In genomic region chr12:47700190-47700589, GRCm38 (mm10) we compare ENCODE assay signal across 28 mouse cellular contexts.
"Had no signal": no experiment of that assay in that cellular context is flagged by ENCODE, and none has a peak within 500 bp of the region (broad histone marks: within the 10 kb centered on the region; RNA-seq: fewer than 3 reads in every experiment).

No protein-coding gene starts in this region.

- H3K36me3 ChIP-seq: embryonic facial prominence, embryonic 10.5 days; embryonic facial prominence, embryonic 12.5 days; embryonic facial prominence, embryonic 13.5 days; embryonic facial prominence, embryonic 15.5 days; forebrain, embryonic 10.5 days; forebrain, embryonic 12.5 days; forebrain, embryonic 15.5 days; heart, embryonic 10.5 days had no signal

- H3K9ac ChIP-seq: embryonic facial prominence, embryonic 12.5 days; embryonic facial prominence, embryonic 13.5 days; embryonic facial prominence, embryonic 15.5 days; forebrain, embryonic 12.5 days; forebrain, embryonic 13.5 days; forebrain, embryonic 15.5 days; forebrain, postnatal 0 days had no signal

- H3K9me3 ChIP-seq: embryonic facial prominence, embryonic 10.5 days; embryonic facial prominence, embryonic 12.5 days; embryonic facial prominence, embryonic 13.5 days; embryonic facial prominence, embryonic 15.5 days; forebrain, embryonic 10.5 days; forebrain, embryonic 12.5 days; forebrain, embryonic 13.5 days; forebrain, embryonic 15.5 days; heart, embryonic 10.5 days had no signal

- H3K27ac ChIP-seq: embryonic facial prominence, embryonic 10.5 days; embryonic facial prominence, embryonic 12.5 days; embryonic facial prominence, embryonic 13.5 days; embryonic facial prominence, embryonic 15.5 days; forebrain, embryonic 10.5 days; forebrain, embryonic 12.5 days; forebrain, embryonic 13.5 days; forebrain, embryonic 15.5 days; gastrocnemius, adult 2 months; heart, adult 2 months; heart, embryonic 10.5 days had no signal

- H3K4me2 ChIP-seq: embryonic facial prominence, embryonic 12.5 days; embryonic facial prominence, embryonic 13.5 days; embryonic facial prominence, embryonic 15.5 days; forebrain, embryonic 12.5 days; forebrain, embryonic 13.5 days; forebrain, embryonic 15.5 days; heart, embryonic 11.5 days had no signal

- DNase-seq: cerebellum, adult 9-10 months; cerebellum, adult 9-11 months; cerebellum, postnatal 10 days; cerebellum, postnatal 14 days; cerebellum, postnatal 25 days; cerebellum, postnatal 36 days; forebrain, postnatal 0 days; gastrocnemius, adult 2 months; gastrocnemius, postnatal 10 days; gastrocnemius, postnatal 14 days; gastrocnemius, postnatal 25 days; gastrocnemius, postnatal 36 days; heart, adult 11 months; heart, adult 18-20 months; heart, adult 2 months had no signal

- H3K4me3 ChIP-seq: embryonic facial prominence, embryonic 10.5 days; embryonic facial prominence, embryonic 12.5 days; embryonic facial prominence, embryonic 13.5 days; embryonic facial prominence, embryonic 15.5 days; erythroblast, embryonic 14.5 days; forebrain, embryonic 10.5 days; forebrain, embryonic 12.5 days; forebrain, embryonic 13.5 days; forebrain, embryonic 15.5 days; gastrocnemius, adult 2 months; heart, adult 2 months; heart, embryonic 10.5 days had no signal

- ATAC-seq: forebrain, embryonic 13.5 days; forebrain, embryonic 14.5 days; forebrain, embryonic 15.5 days; forebrain, embryonic 16.5 days; forebrain, postnatal 0 days had no signal

- H3K4me1 ChIP-seq: embryonic facial prominence, embryonic 10.5 days; embryonic facial prominence, embryonic 12.5 days; embryonic facial prominence, embryonic 13.5 days; embryonic facial prominence, embryonic 15.5 days; forebrain, embryonic 10.5 days; forebrain, embryonic 12.5 days; forebrain, embryonic 13.5 days; forebrain, embryonic 15.5 days; heart, embryonic 10.5 days had no signal

- H3K27me3 ChIP-seq: embryonic facial prominence, embryonic 12.5 days; embryonic facial prominence, embryonic 13.5 days; embryonic facial prominence, embryonic 15.5 days; forebrain, embryonic 12.5 days; forebrain, embryonic 13.5 days; forebrain, embryonic 15.5 days had no signal
